Mouse (Mus musculus): Measurements from ENCODE around the gene Nubp2. TPM values are rescaled to one million over a fixed set of nuclear protein-coding genes. Genes with fewer than 3 reads are reported as not detected.

Nubp2 gene
- polyA plus RNA-seq, 1 experiment from 2014 or later, result 63.9 TPM

DNA sequence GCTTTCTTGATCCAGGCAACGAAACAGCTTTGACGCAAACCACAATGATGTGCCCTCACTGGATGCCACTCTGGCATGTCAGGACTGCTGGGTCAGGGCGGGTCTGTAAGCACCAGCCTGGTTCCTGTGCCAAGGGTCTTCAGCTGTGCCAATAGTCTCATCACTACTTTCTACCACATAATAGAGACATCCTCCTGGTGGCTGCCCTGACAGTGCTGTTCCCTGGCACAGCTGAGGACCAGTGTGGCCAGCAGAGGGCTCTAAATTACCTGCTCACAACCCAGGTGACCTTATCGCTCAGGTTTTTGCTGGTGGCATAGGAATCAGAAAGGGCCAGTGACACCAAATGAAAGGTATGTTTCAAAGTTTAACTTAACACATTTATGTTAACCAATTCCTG is 45.0 kb downstream of the Nubp2 start:
- WGBS, result 46% methylated on average over 4 of the region's 4 CpGs
- DNase-seq (ENCODE audit: low spot score) (no peak), ATAC-seq (replicated peaks; ENCODE audit: insufficient number of reproducible peaks, low FRiP score, low TSS enrichment, low read depth) (no peak)
- no peak overlapping the region for H3K4me2 ChIP-seq (ENCODE audit: low read depth, low read length)
- no peak overlapping the region for H3K4me3 ChIP-seq (ENCODE audit: low read depth, low read length)
- H3K27ac ChIP-seq (replicated peaks; ENCODE audit: low read depth, low read length), result no peak overlapping the region
- no peaks in the 10 kb centered on the region for H3K4me1 ChIP-seq (ENCODE audit: control insufficient read depth, insufficient read depth, low read length)
- H3K9me3 ChIP-seq (replicated peaks; ENCODE audit: control insufficient read depth, low read length), result no peaks in the 10 kb centered on the region
- H3K36me3 ChIP-seq (replicated peaks; ENCODE audit: control insufficient read depth, insufficient read depth, low read depth, low read length), result no peaks in the 10 kb centered on the region
- H3K9ac ChIP-seq (replicated peaks; ENCODE audit: low read length), result no peak overlapping the region
- H3K27me3 ChIP-seq (ENCODE audit: control insufficient read depth, insufficient read depth, low read length), result no peaks in the 10 kb centered on the region

GRCm38 (mm10) chr17:24840341-24840740 is 45.8 kb downstream of the Nubp2 start:
- Histone ChIP-seq H3K4me1 (ENCODE audit: control insufficient read depth, insufficient read depth, low read length) (no peaks in the 10 kb centered on the region), H3K9ac (replicated peaks; ENCODE audit: low read length) (no peak overlapping the region), H3K27ac (replicated peaks; ENCODE audit: low read depth, low read length) (no peak overlapping the region), H3K27me3 (ENCODE audit: control insufficient read depth, insufficient read depth, low read length) (no peaks in the 10 kb centered on the region), H3K9me3 (replicated peaks; ENCODE audit: control insufficient read depth, low read length) (no peaks in the 10 kb centered on the region), H3K36me3 (replicated peaks; ENCODE audit: control insufficient read depth, insufficient read depth, low read depth, low read length) (no peaks in the 10 kb centered on the region), H3K4me2 (ENCODE audit: low read depth, low read length) (no peak overlapping the region), H3K4me3 (ENCODE audit: low read depth, low read length) (no peak overlapping the region)
- WGBS, result 61% methylated on average over 5 of the region's 5 CpGs
- no peak for ATAC-seq (replicated peaks; ENCODE audit: insufficient number of reproducible peaks, low FRiP score, low TSS enrichment, low read depth)
- DNase-seq (ENCODE audit: low spot score), result no peak

GRCm38 (mm10) chr17:24839842-24840241 is 46.3 kb downstream of the Nubp2 start, which contains the start of gene Hagh:
Gene Hagh (plus strand): TSS chr17:24840143.
- DNase-seq (ENCODE audit: low spot score), result no peak
- H3K27ac ChIP-seq (replicated peaks; ENCODE audit: low read depth, low read length), result no peak within 1 kb of the TSS
- WGBS, result 71% methylated on average over 8 of the region's 8 CpGs
- H3K4me3 ChIP-seq (ENCODE audit: low read depth, low read length), result no peak within 1 kb of the TSS
- no peak for ATAC-seq (replicated peaks; ENCODE audit: insufficient number of reproducible peaks, low FRiP score, low TSS enrichment, low read depth)
- H3K9ac ChIP-seq (replicated peaks; ENCODE audit: low read length), result no peak within 1 kb of the TSS
- no peaks in the 10 kb centered on the region for H3K27me3 ChIP-seq (ENCODE audit: control insufficient read depth, insufficient read depth, low read length)
- H3K4me2 ChIP-seq (ENCODE audit: low read depth, low read length), result no peak within 1 kb of the TSS
- H3K4me1 ChIP-seq (ENCODE audit: control insufficient read depth, insufficient read depth, low read length), result no peaks in the 10 kb centered on the region
- no peaks in the 10 kb centered on the region for H3K36me3 ChIP-seq (replicated peaks; ENCODE audit: control insufficient read depth, insufficient read depth, low read depth, low read length)
- H3K9me3 ChIP-seq (replicated peaks; ENCODE audit: control insufficient read depth, low read length), result no peaks in the 10 kb centered on the region

Other genes with a start within 250 kb of the Nubp2 start
- 48.3 and 50.2 TPM in 2 replicates for gene Slc9a3r2, start 236.0 kb downstream of the Nubp2 start, polyA plus RNA-seq (2014; fragmentation: Nextera tagmentation; extraction: Ambion mirVana)
- 0.48 TPM in 1 of 2 replicates, not detected in the other for gene Npw, start 227.9 kb downstream of the Nubp2 start, polyA plus RNA-seq (2014; fragmentation: Nextera tagmentation; extraction: Ambion mirVana)
- gene Zfp598, start 216.7 kb downstream of the Nubp2 start, polyA plus RNA-seq (2014; fragmentation: Nextera tagmentation; extraction: Ambion mirVana), result 24.1 and 26.6 TPM in 2 replicates
- 6.2 and 6.6 TPM in 2 replicates for gene Syngr3, start 196.4 kb downstream of the Nubp2 start, polyA plus RNA-seq (2014; fragmentation: Nextera tagmentation; extraction: Ambion mirVana)
- 46.8 and 52.4 TPM in 2 replicates for gene Gfer, start 190.2 kb downstream of the Nubp2 start, polyA plus RNA-seq (2014; fragmentation: Nextera tagmentation; extraction: Ambion mirVana)
- gene Noxo1, start 190.1 kb downstream of the Nubp2 start, polyA plus RNA-seq (2014; fragmentation: Nextera tagmentation; extraction: Ambion mirVana), result 1.1 and 2.7 TPM in 2 replicates
- gene Tbl3, start 178.7 kb downstream of the Nubp2 start, polyA plus RNA-seq (2014; fragmentation: Nextera tagmentation; extraction: Ambion mirVana), result 96.3 and 102 TPM in 2 replicates
- 0.18 and 0.24 TPM in 2 replicates for gene Rnf151, start 168.3 kb downstream of the Nubp2 start, polyA plus RNA-seq (2014; fragmentation: Nextera tagmentation; extraction: Ambion mirVana)
- 1,371 and 1,480 TPM in 2 replicates for gene Rps2, start 168.2 kb downstream of the Nubp2 start, polyA plus RNA-seq (2014; fragmentation: Nextera tagmentation; extraction: Ambion mirVana)
- 191 and 217 TPM in 2 replicates for gene Ndufb10, start 161.9 kb downstream of the Nubp2 start, polyA plus RNA-seq (2014; fragmentation: Nextera tagmentation; extraction: Ambion mirVana)
- not detected in 2 replicates for gene Rpl3l, start 158.5 kb downstream of the Nubp2 start, polyA plus RNA-seq (2014; fragmentation: Nextera tagmentation; extraction: Ambion mirVana)
- gene Msrb1, start 149.7 kb downstream of the Nubp2 start, polyA plus RNA-seq (2014; fragmentation: Nextera tagmentation; extraction: Ambion mirVana), result 23.6 and 24.3 TPM in 2 replicates
- gene Hs3st6, start 133.4 kb downstream of the Nubp2 start, polyA plus RNA-seq (2014; fragmentation: Nextera tagmentation; extraction: Ambion mirVana), result 4.3 and 4.7 TPM in 2 replicates
- gene Meiob, start 82.1 kb downstream of the Nubp2 start, polyA plus RNA-seq (2014; fragmentation: Nextera tagmentation; extraction: Ambion mirVana), result not detected in 2 replicates
- 23.2 and 24.1 TPM in 2 replicates for gene Hagh, start 46.2 kb downstream of the Nubp2 start, polyA plus RNA-seq (2014; fragmentation: Nextera tagmentation; extraction: Ambion mirVana)
- gene Fahd1, start 36.0 kb downstream of the Nubp2 start, polyA plus RNA-seq (2014; fragmentation: Nextera tagmentation; extraction: Ambion mirVana), result 21.7 and 23.0 TPM in 2 replicates
- gene Igfals, start 20.4 kb downstream of the Nubp2 start, polyA plus RNA-seq (2014; fragmentation: Nextera tagmentation; extraction: Ambion mirVana), result 0.14 TPM in 2 replicates
- 34.8 and 39.8 TPM in 2 replicates for gene Spsb3, start 294 bp upstream of the Nubp2 start, polyA plus RNA-seq (2014; fragmentation: Nextera tagmentation; extraction: Ambion mirVana)
- gene Eme2, start 8.7 kb upstream of the Nubp2 start, polyA plus RNA-seq (2014; fragmentation: Nextera tagmentation; extraction: Ambion mirVana), result 15.9 and 18.2 TPM in 2 replicates
- gene Mrps34, start 8.8 kb upstream of the Nubp2 start, polyA plus RNA-seq (2014; fragmentation: Nextera tagmentation; extraction: Ambion mirVana), result 68.6 and 84.7 TPM in 2 replicates
- gene Nme3, start 10.2 kb upstream of the Nubp2 start, polyA plus RNA-seq (2014; fragmentation: Nextera tagmentation; extraction: Ambion mirVana), result 49.4 and 52.8 TPM in 2 replicates
- gene Mapk8ip3, start 50.6 kb upstream of the Nubp2 start, polyA plus RNA-seq (2014; fragmentation: Nextera tagmentation; extraction: Ambion mirVana), result 22.9 and 26.2 TPM in 2 replicates
- gene Jpt2, start 74.3 kb upstream of the Nubp2 start, polyA plus RNA-seq (2014; fragmentation: Nextera tagmentation; extraction: Ambion mirVana), result 245 and 249 TPM in 2 replicates
- gene Cramp1l, start 129.4 kb upstream of the Nubp2 start, polyA plus RNA-seq (2014; fragmentation: Nextera tagmentation; extraction: Ambion mirVana), result 9.7 and 10.1 TPM in 2 replicates
- gene Ift140, start 129.7 kb upstream of the Nubp2 start, polyA plus RNA-seq (2014; fragmentation: Nextera tagmentation; extraction: Ambion mirVana), result 18.4 and 22.1 TPM in 2 replicates
- 9.6 and 11.7 TPM in 2 replicates for gene Tmem204, start 197.2 kb upstream of the Nubp2 start, polyA plus RNA-seq (2014; fragmentation: Nextera tagmentation; extraction: Ambion mirVana)
- 20.6 and 26.7 TPM in 2 replicates for gene Telo2, start 229.6 kb upstream of the Nubp2 start, polyA plus RNA-seq (2014; fragmentation: Nextera tagmentation; extraction: Ambion mirVana)
- 0.32 and 0.71 TPM in 2 replicates for gene Ptx4, start 234.4 kb upstream of the Nubp2 start, polyA plus RNA-seq (2014; fragmentation: Nextera tagmentation; extraction: Ambion mirVana)
- gene Clcn7, start 247.0 kb upstream of the Nubp2 start, polyA plus RNA-seq (2014; fragmentation: Nextera tagmentation; extraction: Ambion mirVana), result 19.8 and 21.6 TPM in 2 replicates

Data from embryonic facial prominence, embryonic 11.5 days (tissue).